Mouse (Mus musculus) hindbrain, embryonic 10.5 days (tissue): Measurements from ENCODE around the gene Inf2. TPM values are rescaled to one million over a fixed set of nuclear protein-coding genes. Genes with fewer than 3 reads are reported as not detected.

Experiments used
- DNase-seq: peaks from one replicate; pipeline ENCODE4 v3.0.0-alpha.2; 2017; ENCODE audit warnings: low spot score
- H3K27ac ChIP-seq: fragments of 300-500 bp; sonication (generic); 2 replicates; pipeline ENCODE4 v1.5.1; 2016; ENCODE audit warnings: mild to moderate bottlenecking, moderate library complexity
- H3K27me3 ChIP-seq: fragments of 300-500 bp; sonication (generic); 2 replicates; pipeline ENCODE4 v1.6.1; 2016; ENCODE audit warnings: mild to moderate bottlenecking; ENCODE audit not compliant: poor library complexity, insufficient read depth, severe bottlenecking
- H3K36me3 ChIP-seq: fragments of 300-500 bp; sonication (generic); 2 replicates; pipeline ENCODE4 v1.6.1; 2016; ENCODE audit warnings: mild to moderate bottlenecking, moderate library complexity
- H3K4me1 ChIP-seq: fragments of 300-500 bp; sonication (generic); replicated peaks from 2 replicates; pipeline ENCODE4 v1.6.1; 2016; ENCODE audit warnings: mild to moderate bottlenecking
- H3K4me3 ChIP-seq: fragments of 300-500 bp; sonication (generic); 2 replicates; pipeline ENCODE4 v1.5.1; 2016; ENCODE audit warnings: mild to moderate bottlenecking, moderate library complexity
- H3K9me3 ChIP-seq: fragments of 300-500 bp; sonication (generic); 2 replicates; pipeline ENCODE4 v1.6.1; 2016; ENCODE audit warnings: mild to moderate bottlenecking, moderate library complexity
- WGBS: fragments of 180-500 bp; shearing (Covaris S2); methylation state at CpG from one replicate; pipeline ENCODE4 v1.1.7; 2016; 5-methylcytosine and 5-hydroxymethylcytosine counted together
- polyA plus RNA-seq: library from polyadenylated mRNA; unstranded; fragments of >200 nt; fragmentation: Nextera tagmentation; extraction: Ambion mirVana; gene quantifications from 2 replicates; pipeline ENCODE4 v1.2.1, GENCODE M21; 2016

Inf2 gene
- polyA plus RNA-seq, 1 experiment from 2014 or later, result 1.5 TPM

- Histone ChIP-seq H3K27me3 (peaks cover 8% of the 10 kb centered on the region), H3K36me3 (no peaks in the 10 kb centered on the region), H3K4me1 (peaks cover 27% of the 10 kb centered on the region), H3K27ac (peak overlapping the region; percentile 64), H3K9me3 (no peaks in the 10 kb centered on the region), H3K4me3 (no peak overlapping the region)
- 16% methylated on average over 3 of the region's 3 CpGs for WGBS
- DNase-seq, result no peak
Observed at GRCm38 (mm10) chr12:112576749-112577148, 11.8 kb upstream of the Inf2 start.

- Histone ChIP-seq H3K36me3 (no peaks in the 10 kb centered on the region), H3K4me1 (peaks cover 30% of the 10 kb centered on the region), H3K9me3 (no peaks in the 10 kb centered on the region), H3K4me3 (no peak overlapping the region), H3K27ac (peak overlapping the region; percentile 45; the same call in 1 of the 2 replicates), H3K27me3 (peaks cover 8% of the 10 kb centered on the region)
- WGBS, result 79% methylated on average over 6 of the region's 6 CpGs
- DNase-seq, result no peak
Observed at GRCm38 (mm10) chr12:112578296-112579090, 10.1 kb upstream of the Inf2 start.

GRCm38 (mm10) chr12:112579430-112579829, 9.2 kb upstream of the Inf2 start:
- Histone ChIP-seq H3K4me3 (no peak overlapping the region), H3K36me3 (no peaks in the 10 kb centered on the region), H3K9me3 (no peaks in the 10 kb centered on the region), H3K4me1 (peaks cover 30% of the 10 kb centered on the region), H3K27me3 (peaks cover 8% of the 10 kb centered on the region), H3K27ac (peak overlapping the region; percentile 45; the same call in 1 of the 2 replicates)
- WGBS, result 48% methylated on average over 5 of the region's 5 CpGs
- DNase-seq, result no peak

GRCm38 (mm10) chr12:112579926-112580325, 8.7 kb upstream of the Inf2 start:
- no peak for DNase-seq
- no peaks in the 10 kb centered on the region for H3K9me3 ChIP-seq
- WGBS, result 85% methylated on average over 8 of the region's 8 CpGs
- no peak overlapping the region for H3K4me3 ChIP-seq
- H3K27ac ChIP-seq, result no peak overlapping the region
- H3K27me3 ChIP-seq, result peaks cover 8% of the 10 kb centered on the region
- no peaks in the 10 kb centered on the region for H3K36me3 ChIP-seq
- H3K4me1 ChIP-seq, result peaks cover 30% of the 10 kb centered on the region

GRCm38 (mm10) chr12:112581113-112581512, 7.5 kb upstream of the Inf2 start:
- no peak overlapping the region for H3K27ac ChIP-seq
- no peaks in the 10 kb centered on the region for H3K36me3 ChIP-seq
- peaks cover 28% of the 10 kb centered on the region for H3K4me1 ChIP-seq
- WGBS, result 91% methylated on average over 3 of the region's 3 CpGs
- no peak overlapping the region for H3K4me3 ChIP-seq
- no peak for DNase-seq
- H3K27me3 ChIP-seq, result peaks cover 18% of the 10 kb centered on the region
- H3K9me3 ChIP-seq, result no peaks in the 10 kb centered on the region

GRCm38 (mm10) chr12:112584954-112585353, 3.6 kb upstream of the Inf2 start:
- H3K36me3 ChIP-seq, result no peaks in the 10 kb centered on the region

GRCm38 (mm10) chr12:112585924-112586538, 2.6 kb upstream of the Inf2 start:
- no peak for DNase-seq
- H3K27me3 ChIP-seq, result peaks cover 59% of the 10 kb centered on the region

More at GRCm38 (mm10) chr12:112584954-112585353, 3.6 kb upstream of the Inf2 start:
- Histone ChIP-seq H3K27ac (no peak overlapping the region), H3K9me3 (no peaks in the 10 kb centered on the region), H3K4me3 (no peak overlapping the region), H3K4me1 (peaks cover 37% of the 10 kb centered on the region), H3K27me3 (peaks cover 48% of the 10 kb centered on the region)
- no peak for DNase-seq
- 82% methylated on average over 7 of the region's 7 CpGs for WGBS

GRCm38 (mm10) chr12:112587125-112588124, 1.2 kb upstream of the Inf2 start:
- H3K4me3 ChIP-seq, result 0 out of 2 replicates have a peak overlapping the region, but pooled peaks have one; percentile 60
- no peaks in the 10 kb centered on the region for H3K36me3 ChIP-seq
- H3K27me3 ChIP-seq, result peaks cover 71% of the 10 kb centered on the region
- DNase-seq, result no peak
- H3K4me1 ChIP-seq, result peaks cover 55% of the 10 kb centered on the region
- WGBS, result 69% methylated on average over 14 of the region's 14 CpGs
- no peaks in the 10 kb centered on the region for H3K9me3 ChIP-seq
- 0 out of 2 replicates have a peak overlapping the region, but pooled peaks have one; percentile 82 for H3K27ac ChIP-seq

More at GRCm38 (mm10) chr12:112585924-112586538, 2.6 kb upstream of the Inf2 start:
- H3K4me1 ChIP-seq, result peaks cover 48% of the 10 kb centered on the region
- H3K27ac ChIP-seq, result no peak overlapping the region
- 74% methylated on average over 7 of the region's 7 CpGs for WGBS
- H3K4me3 ChIP-seq, result no peak overlapping the region
- no peaks in the 10 kb centered on the region for H3K36me3 ChIP-seq
- no peaks in the 10 kb centered on the region for H3K9me3 ChIP-seq

- peaks cover 78% of the 10 kb centered on the region for H3K27me3 ChIP-seq
- H3K9me3 ChIP-seq, result no peaks in the 10 kb centered on the region
- peak overlapping the region; percentile 60 for H3K4me3 ChIP-seq
- H3K4me1 ChIP-seq, result peaks cover 77% of the 10 kb centered on the region
- no peak for DNase-seq
- no peak overlapping the region for H3K27ac ChIP-seq
- no peaks in the 10 kb centered on the region for H3K36me3 ChIP-seq
- 66% methylated on average over 8 of the region's 8 CpGs for WGBS
Observed at GRCm38 (mm10) chr12:112589491-112590191, 1.1 kb downstream of the Inf2 start.

GRCm38 (mm10) chr12:112590566-112591239, 2.1 kb downstream of the Inf2 start:
- peaks cover 71% of the 10 kb centered on the region for H3K27me3 ChIP-seq
- 78% methylated on average over 8 of the region's 8 CpGs for WGBS
- peaks cover 86% of the 10 kb centered on the region for H3K4me1 ChIP-seq
- no peak for DNase-seq
- no peak overlapping the region for H3K27ac ChIP-seq
- H3K4me3 ChIP-seq, result no peak overlapping the region
- no peaks in the 10 kb centered on the region for H3K36me3 ChIP-seq
- no peaks in the 10 kb centered on the region for H3K9me3 ChIP-seq

- H3K27me3 ChIP-seq, result peaks cover 68% of the 10 kb centered on the region
- H3K4me1 ChIP-seq, result peaks cover 82% of the 10 kb centered on the region
- no peak overlapping the region for H3K27ac ChIP-seq
- H3K4me3 ChIP-seq, result no peak overlapping the region
- H3K36me3 ChIP-seq, result no peaks in the 10 kb centered on the region
- no peaks in the 10 kb centered on the region for H3K9me3 ChIP-seq
- no peak for DNase-seq
- WGBS, result 88% methylated on average over 5 of the region's 5 CpGs
Observed at GRCm38 (mm10) chr12:112591240-112591639, 2.7 kb downstream of the Inf2 start.
